Mouse (Mus musculus) ES-E14 (cell line): ENCODE data around the gene Pigu.

Source experiments
- CHD2 ChIP-seq: IDR thresholded peaks from 2 replicates; pipeline ENCODE4 v1.6.1; 2014; ENCODE audit warnings: mild to moderate bottlenecking, low read depth, low read length, inconsistent platforms
- HCFC1 ChIP-seq: IDR thresholded peaks from 2 replicates; pipeline ENCODE4 v1.6.1; 2012; ENCODE audit warnings: low read length, inconsistent platforms, borderline replicate concordance; ENCODE audit not compliant: insufficient read depth
- MAFK ChIP-seq: IDR thresholded peaks from 2 replicates; pipeline ENCODE4 v1.6.1; 2014; ENCODE audit warnings: mild to moderate bottlenecking, low read depth, low read length, inconsistent platforms; ENCODE audit not compliant: insufficient read depth
- ZC3H11A ChIP-seq: IDR thresholded peaks from 2 replicates; pipeline ENCODE4 v1.6.1; 2012; ENCODE audit warnings: low read depth, mild to moderate bottlenecking, inconsistent platforms, low read length, borderline replicate concordance
- ZNF384 ChIP-seq: IDR thresholded peaks from 2 replicates; pipeline ENCODE4 v1.6.1; 2012; ENCODE audit warnings: low read depth, low read length, inconsistent platforms

GRCm38 (mm10) chr2:155293382-155293781, 63.8 kb downstream of the Pigu start:
- TF ChIP-seq CHD2 = no peak
- no peak for TF ChIP-seq MAFK
- no peak for TF ChIP-seq HCFC1
- TF ChIP-seq ZNF384 = no peak
- no peak for TF ChIP-seq ZC3H11A
